Mouse (Mus musculus): ENCODE data around the gene Nmrk2.

DNA sequence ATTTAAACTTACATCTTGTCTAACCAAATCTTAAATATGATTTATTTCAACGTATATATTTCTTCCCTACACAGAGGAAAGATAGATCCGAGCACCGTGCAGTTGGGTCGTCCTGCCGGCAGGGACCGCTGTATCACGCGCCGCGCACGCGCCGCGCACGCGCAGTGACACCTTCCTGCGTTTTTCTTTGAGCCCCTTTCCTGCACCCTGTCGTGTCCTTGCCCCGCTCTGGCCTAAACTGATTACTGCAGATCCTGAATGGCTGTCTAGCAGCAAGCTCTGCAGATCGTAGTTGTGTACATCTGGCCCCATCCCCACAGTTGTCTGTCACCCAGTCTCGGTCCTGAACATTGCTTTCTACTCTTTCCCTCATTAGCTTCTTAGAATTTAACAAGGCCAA lies 28.7 kb downstream of the Nmrk2 start:
- TF ChIP-seq CTCF (IDR thresholded peaks at IDR 0.05; ENCODE audit: control insufficient read depth, insufficient read depth, low read length) (peak; percentile 90), POLR2A (IDR thresholded peaks at IDR 0.05; ENCODE audit: borderline replicate concordance, control insufficient read depth, low read depth, low read length) (peak; percentile 66; the same call in 1 of the 2 replicates)

Measured in bone marrow, adult 2 months (tissue).